Mouse (Mus musculus) lung, embryonic 16.5 days (tissue): ENCODE measurements around the gene Pard3. TPM values are rescaled to one million over a fixed set of nuclear protein-coding genes. Genes with fewer than 3 reads are reported as not detected.

ENCODE experiments used
- ATAC-seq: fragments of 200-750 bp; cut with Nextera tagmentation; 2 replicates; pipeline ENCODE4 v1.8.0; 2017; ENCODE audit warnings: low read depth, mild to moderate bottlenecking, moderate library complexity
- H3K27ac ChIP-seq: fragments of 300-500 bp; sonication (generic); 2 replicates; pipeline ENCODE4 v1.5.1; 2014; ENCODE audit warnings: mild to moderate bottlenecking, control low read depth, low read length
- H3K27me3 ChIP-seq: fragments of 300-500 bp; sonication (generic); 2 replicates; pipeline ENCODE4 v1.6.1; 2014; ENCODE audit warnings: low read depth, low read length, mixed read lengths; ENCODE audit not compliant: control insufficient read depth, insufficient read depth
- H3K36me3 ChIP-seq: fragments of 300-500 bp; sonication (generic); 2 replicates; pipeline ENCODE4 v1.6.1; 2014; ENCODE audit warnings: low read length; ENCODE audit not compliant: control insufficient read depth, insufficient read depth
- H3K4me1 ChIP-seq: fragments of 300-500 bp; sonication (generic); replicated peaks from 2 replicates; pipeline ENCODE4 v1.6.1; 2014; ENCODE audit warnings: low read length, mixed read lengths; ENCODE audit not compliant: control insufficient read depth, insufficient read depth
- H3K4me2 ChIP-seq: fragments of 300-500 bp; sonication (generic); 2 replicates; pipeline ENCODE4 v1.6.1; 2014; ENCODE audit warnings: low read depth, low read length, control low read depth
- H3K4me3 ChIP-seq: fragments of 300-500 bp; sonication (generic); 2 replicates; pipeline ENCODE4 v1.5.1; 2014; ENCODE audit warnings: mild to moderate bottlenecking, low read length, control low read depth
- H3K9ac ChIP-seq: fragments of 300-500 bp; sonication (generic); 2 replicates; pipeline ENCODE4 v1.6.1; 2014; ENCODE audit warnings: low read length, control low read depth
- H3K9me3 ChIP-seq: fragments of 300-500 bp; sonication (generic); 2 replicates; pipeline ENCODE4 v1.6.1; 2016; ENCODE audit warnings: low read length; ENCODE audit not compliant: control insufficient read depth
- whole genome bisulfite sequencing: fragments of 180-500 bp; shearing (Covaris S2); extraction: QIAGEN DNeasy Blood & Tissue Kit; methylation state at CpG from one replicate; pipeline ENCODE4 v1.1.7; 2014; 5-methylcytosine and 5-hydroxymethylcytosine counted together
- polyA plus RNA-seq: library from polyadenylated mRNA; unstranded; fragments of >200 nt; fragmentation: Nextera tagmentation; extraction: Ambion mirVana; gene quantifications from 2 replicates; pipeline ENCODE4 v1.2.1, GENCODE M21; 2015

Gene Pard3
- polyA plus RNA-seq, 1 experiment from 2014 or later, result 19.0 TPM

GRCm38 (mm10) chr8:127557566-127557965 is 493.9 kb downstream of the Pard3 start:
- Histone ChIP-seq H3K4me1 (no peaks in the 10 kb centered on the region), H3K27me3 (no peaks in the 10 kb centered on the region), H3K4me3 (no peak overlapping the region), H3K36me3 (no peaks in the 10 kb centered on the region), H3K9me3 (no peaks in the 10 kb centered on the region), H3K4me2 (no peak overlapping the region), H3K27ac (no peak overlapping the region), H3K9ac (no peak overlapping the region)
- no peak for ATAC-seq

- Histone ChIP-seq H3K27ac (no peak overlapping the region), H3K36me3 (no peaks in the 10 kb centered on the region), H3K9ac (no peak overlapping the region), H3K27me3 (no peaks in the 10 kb centered on the region), H3K4me1 (no peaks in the 10 kb centered on the region), H3K9me3 (no peaks in the 10 kb centered on the region), H3K4me2 (no peak overlapping the region), H3K4me3 (no peak overlapping the region)
- ATAC-seq, result no peak
- 87% methylated on average over 5 of the region's 5 CpGs for WGBS
Observed at GRCm38 (mm10) chr8:127563634-127564033, 499.9 kb downstream of the Pard3 start.

- Histone ChIP-seq H3K27ac (no peak overlapping the region), H3K4me1 (no peaks in the 10 kb centered on the region), H3K9ac (no peak overlapping the region), H3K4me2 (no peak overlapping the region), H3K36me3 (no peaks in the 10 kb centered on the region), H3K27me3 (no peaks in the 10 kb centered on the region), H3K9me3 (no peaks in the 10 kb centered on the region), H3K4me3 (no peak overlapping the region)
- no peak for ATAC-seq
- WGBS, result 53% methylated on average over 4 of the region's 4 CpGs
Observed at GRCm38 (mm10) chr8:127564426-127564825, 500.7 kb downstream of the Pard3 start.

GRCm38 (mm10) chr8:127569212-127569611 is 505.5 kb downstream of the Pard3 start:
- no peak overlapping the region for H3K4me3 ChIP-seq
- H3K9ac ChIP-seq, result no peak overlapping the region
- no peak overlapping the region for H3K27ac ChIP-seq
- H3K4me2 ChIP-seq, result no peak overlapping the region
- ATAC-seq, result no peak
- no peaks in the 10 kb centered on the region for H3K9me3 ChIP-seq
- H3K4me1 ChIP-seq, result no peaks in the 10 kb centered on the region
- WGBS, result 55% methylated on average over 5 of the region's 5 CpGs
- H3K36me3 ChIP-seq, result no peaks in the 10 kb centered on the region
- H3K27me3 ChIP-seq, result no peaks in the 10 kb centered on the region

- 96% methylated on average over 1 of the region's 1 CpGs for WGBS
- H3K27me3 ChIP-seq, result no peaks in the 10 kb centered on the region
Observed at GRCm38 (mm10) chr8:127570527-127570926, 506.8 kb downstream of the Pard3 start.

GRCm38 (mm10) chr8:127572493-127572892 is 508.8 kb downstream of the Pard3 start:
- Histone ChIP-seq H3K4me3 (no peak overlapping the region), H3K4me1 (no peaks in the 10 kb centered on the region), H3K9ac (no peak overlapping the region), H3K27ac (no peak overlapping the region), H3K9me3 (no peaks in the 10 kb centered on the region), H3K27me3 (no peaks in the 10 kb centered on the region), H3K36me3 (no peaks in the 10 kb centered on the region), H3K4me2 (no peak overlapping the region)
- 94% methylated on average over 4 of the region's 4 CpGs for WGBS
- no peak for ATAC-seq

More at GRCm38 (mm10) chr8:127570527-127570926, 506.8 kb downstream of the Pard3 start:
- Histone ChIP-seq H3K9me3 (no peaks in the 10 kb centered on the region), H3K4me1 (no peaks in the 10 kb centered on the region), H3K36me3 (no peaks in the 10 kb centered on the region), H3K4me3 (no peak overlapping the region), H3K9ac (no peak overlapping the region), H3K27ac (no peak overlapping the region), H3K4me2 (no peak overlapping the region)
- no peak for ATAC-seq

- ATAC-seq, result no peak
- H3K27me3 ChIP-seq, result no peaks in the 10 kb centered on the region
- H3K9me3 ChIP-seq, result no peaks in the 10 kb centered on the region
- H3K9ac ChIP-seq, result no peak overlapping the region
- no peaks in the 10 kb centered on the region for H3K4me1 ChIP-seq
- H3K4me2 ChIP-seq, result no peak overlapping the region
- 86% methylated on average over 4 of the region's 4 CpGs for WGBS
- no peak overlapping the region for H3K27ac ChIP-seq
- H3K36me3 ChIP-seq, result no peaks in the 10 kb centered on the region
- H3K4me3 ChIP-seq, result no peak overlapping the region
Observed at GRCm38 (mm10) chr8:127576657-127577056, 513.0 kb downstream of the Pard3 start.

GRCm38 (mm10) chr8:127577656-127578055 is 514.0 kb downstream of the Pard3 start:
- Histone ChIP-seq H3K9me3 (no peaks in the 10 kb centered on the region), H3K27me3 (no peaks in the 10 kb centered on the region), H3K4me2 (no peak overlapping the region), H3K27ac (no peak overlapping the region), H3K4me3 (no peak overlapping the region), H3K9ac (no peak overlapping the region), H3K36me3 (no peaks in the 10 kb centered on the region), H3K4me1 (no peaks in the 10 kb centered on the region)
- no peak for ATAC-seq
- 71% methylated on average over 6 of the region's 6 CpGs for WGBS

GRCm38 (mm10) chr8:127579436-127579835 is 515.7 kb downstream of the Pard3 start:
- H3K4me1 ChIP-seq, result no peaks in the 10 kb centered on the region
- H3K9me3 ChIP-seq, result no peaks in the 10 kb centered on the region
- no peak overlapping the region for H3K9ac ChIP-seq
- 91% methylated on average over 9 of the region's 9 CpGs for WGBS
- H3K4me3 ChIP-seq, result no peak overlapping the region
- H3K27ac ChIP-seq, result no peak overlapping the region
- no peaks in the 10 kb centered on the region for H3K27me3 ChIP-seq
- no peak for ATAC-seq
- no peak overlapping the region for H3K4me2 ChIP-seq
- no peaks in the 10 kb centered on the region for H3K36me3 ChIP-seq

- Histone ChIP-seq H3K27ac (no peak overlapping the region), H3K4me1 (no peaks in the 10 kb centered on the region), H3K4me2 (no peak overlapping the region), H3K9ac (no peak overlapping the region), H3K36me3 (no peaks in the 10 kb centered on the region), H3K4me3 (no peak overlapping the region), H3K9me3 (no peaks in the 10 kb centered on the region), H3K27me3 (no peaks in the 10 kb centered on the region)
- no peak for ATAC-seq
- 84% methylated on average over 2 of the region's 2 CpGs for WGBS
Observed at GRCm38 (mm10) chr8:127583429-127583828, 519.7 kb downstream of the Pard3 start.
